Mouse (Mus musculus): ENCODE results near the gene Zfp408.
"Not testable (repeated sequence)": the region's sequence is repeated elsewhere in the genome, so short reads cannot be mapped to it uniquely, and the experiment has no call there.

- not testable (repeated sequence) for TF ChIP-seq FLI1 (IDR thresholded peaks at IDR 0.05; ENCODE audit: low read length); GATA1 (IDR thresholded peaks at IDR 0.05; ENCODE audit: borderline replicate concordance, low read length)
These were observed 40.2 kb downstream of the Zfp408 start for GRCm38 (mm10) chr2:91609370-91609769.
